Mouse (Mus musculus) left cerebral cortex, adult 8-10 months (tissue): ENCODE data around the gene Rhog. TPM values are rescaled to one million over a fixed set of nuclear protein-coding genes. Genes with fewer than 3 reads are reported as not detected.
"Not testable (repeated sequence)": the region's sequence is repeated elsewhere in the genome, so short reads cannot be mapped to it uniquely, and the experiment has no call there.

Experiments
- DNase-seq, 2 experiments: peaks; one replicate each; pipeline ENCODE4 v3.0.0; 2022; ENCODE audit warnings: low spot score in 2 of 2
- total RNA-seq, 4 experiments: library from RNA; stranded (reverse); gene quantifications; 2 replicates each; pipeline ENCODE4 v1.2.4; 2022

Rhog gene
- 10 to 100 TPM; 34.4 to 46.5 (median 39.2) TPM for total RNA-seq

DNA sequence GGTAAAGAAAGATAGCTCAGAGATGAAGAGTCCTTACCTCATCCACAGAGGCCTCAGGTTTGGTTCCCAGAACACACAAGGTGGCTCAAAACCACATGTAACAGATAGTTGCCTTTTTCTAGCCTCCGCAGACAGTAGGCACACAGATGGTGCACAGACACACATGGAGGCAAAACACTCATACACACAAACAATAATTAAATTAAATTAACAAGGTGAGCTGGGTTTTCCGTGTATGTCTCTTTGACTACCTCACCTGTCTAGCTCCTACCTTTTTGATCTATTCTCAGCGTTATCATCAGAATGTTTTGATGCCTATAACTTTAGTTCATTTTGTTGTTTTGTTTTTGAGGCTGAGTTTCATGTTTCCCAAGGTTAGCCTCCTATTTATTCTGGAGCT is at the start of gene Rhog:
TSS of gene Rhog (minus strand) at position 101 of the 400 bp plus-strand sequence.
- DNase-seq = no peak

- DNase-seq = no peak
These were observed 49.7 kb upstream of the Rhog start for GRCm38 (mm10) chr7:102305596-102305995.

GRCm38 (mm10) chr7:102302471-102302870 is 46.6 kb upstream of the Rhog start:
- DNase-seq = no peak

GRCm38 (mm10) chr7:102300761-102301160 is 44.9 kb upstream of the Rhog start:
- no peak for DNase-seq

DNA sequence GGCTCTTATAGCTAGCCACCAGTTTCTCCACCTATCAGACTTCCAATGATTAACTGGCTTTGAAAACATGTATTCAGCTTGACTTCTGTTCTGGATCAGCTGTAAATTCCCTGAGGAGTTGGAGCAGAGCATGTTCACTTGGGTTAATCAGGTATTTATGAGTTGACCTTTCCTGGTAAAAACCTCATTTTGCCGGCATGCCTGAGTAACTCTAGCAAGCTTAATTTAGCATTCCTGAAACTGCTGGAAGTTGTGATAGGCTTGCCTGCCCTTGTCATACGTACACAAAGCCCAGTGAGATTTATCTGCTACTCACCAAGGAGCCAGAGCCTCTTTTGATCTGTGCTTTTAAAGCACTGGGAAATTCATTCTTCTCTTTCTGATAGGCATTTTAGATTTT is 37.4 kb upstream of the Rhog start:
- no peak for DNase-seq

DNA sequence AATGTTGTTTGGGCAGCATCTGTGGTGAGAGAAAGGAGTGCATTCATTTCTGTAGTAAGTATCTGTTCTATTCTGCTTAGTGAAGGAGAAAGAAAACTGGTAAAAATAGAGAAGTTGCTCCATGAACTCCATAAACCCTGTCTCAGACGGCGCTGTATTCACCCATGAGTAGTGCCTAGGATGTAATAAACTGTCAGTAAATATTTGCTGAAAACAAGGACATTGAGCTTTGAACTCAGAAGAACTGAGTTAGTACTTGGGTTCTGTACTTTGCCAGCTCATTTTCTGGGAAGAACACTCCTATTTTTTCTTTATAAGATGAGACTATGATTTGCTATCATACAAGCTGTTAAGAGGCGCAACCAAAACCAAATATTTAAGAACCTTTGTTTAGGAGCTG is 36.4 kb upstream of the Rhog start:
- DNase-seq = no peak

GRCm38 (mm10) chr7:102289466-102289865 is 33.6 kb upstream of the Rhog start:
- no peak for DNase-seq

GRCm38 (mm10) chr7:102282261-102282660 is 26.4 kb upstream of the Rhog start:
- DNase-seq = no peak

DNA sequence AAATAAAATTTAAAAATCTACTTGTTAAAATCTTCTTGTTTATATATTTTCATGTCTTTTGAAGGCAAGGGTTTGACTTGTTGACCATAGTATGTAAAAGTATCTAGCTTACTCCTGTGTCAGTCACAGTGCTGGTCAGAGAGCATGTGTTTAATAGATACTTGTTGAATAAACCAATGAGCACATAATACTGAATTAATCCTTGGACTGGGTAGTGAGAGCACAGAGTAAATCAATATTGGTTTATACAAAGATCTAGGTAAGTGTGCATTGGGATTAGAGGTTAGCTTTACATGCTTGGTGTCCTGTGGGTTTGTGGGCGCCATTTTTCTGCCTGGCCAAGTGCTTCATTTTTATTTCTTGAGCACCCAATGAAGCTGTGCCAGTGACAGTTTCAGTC is 25.5 kb upstream of the Rhog start:
- no peak for DNase-seq

GRCm38 (mm10) chr7:102272422-102272948 is 16.6 kb upstream of the Rhog start:
- no peak for DNase-seq

DNA sequence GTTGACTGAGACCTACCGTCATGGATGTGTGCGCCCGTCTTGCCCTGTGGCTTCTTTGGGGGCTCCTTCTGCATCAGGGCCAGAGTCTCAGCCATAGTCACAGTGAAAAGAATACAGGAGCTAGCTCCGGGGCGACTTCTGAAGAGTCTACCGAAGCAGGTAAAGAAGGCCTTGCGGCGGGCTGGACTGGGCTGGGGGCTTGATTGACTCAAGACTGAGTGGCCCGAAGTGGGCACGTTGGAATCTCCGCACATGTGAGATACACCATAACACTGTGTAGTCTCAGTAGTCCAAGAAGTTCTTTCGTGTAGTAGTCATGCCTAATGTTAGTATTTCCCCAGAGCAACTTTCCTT is 12.5 kb upstream of the Rhog start:
- no peak for DNase-seq

GRCm38 (mm10) chr7:102267601-102268394 is 11.9 kb upstream of the Rhog start, which contains the start of gene Stim1:
TSS of gene Stim1 (plus strand) at chr7:102267806.
- DNase-seq = peak in 1 of 2 experiments; percentile 43

- peak; percentile 88 to 95 for DNase-seq
These were observed 11.3 kb upstream of the Rhog start for GRCm38 (mm10) chr7:102267113-102267579.

- DNase-seq = no peak
These were observed 10.7 kb upstream of the Rhog start for GRCm38 (mm10) chr7:102266401-102267042.

- DNase-seq = not testable (repeated sequence)
These were observed 10.2 kb upstream of the Rhog start for GRCm38 (mm10) chr7:102266021-102266400.

GRCm38 (mm10) chr7:102263020-102263419 is 7.2 kb upstream of the Rhog start:
- DNase-seq = no peak

- no peak for DNase-seq
These were observed 4.7 kb upstream of the Rhog start for GRCm38 (mm10) chr7:102260518-102260917.

DNA sequence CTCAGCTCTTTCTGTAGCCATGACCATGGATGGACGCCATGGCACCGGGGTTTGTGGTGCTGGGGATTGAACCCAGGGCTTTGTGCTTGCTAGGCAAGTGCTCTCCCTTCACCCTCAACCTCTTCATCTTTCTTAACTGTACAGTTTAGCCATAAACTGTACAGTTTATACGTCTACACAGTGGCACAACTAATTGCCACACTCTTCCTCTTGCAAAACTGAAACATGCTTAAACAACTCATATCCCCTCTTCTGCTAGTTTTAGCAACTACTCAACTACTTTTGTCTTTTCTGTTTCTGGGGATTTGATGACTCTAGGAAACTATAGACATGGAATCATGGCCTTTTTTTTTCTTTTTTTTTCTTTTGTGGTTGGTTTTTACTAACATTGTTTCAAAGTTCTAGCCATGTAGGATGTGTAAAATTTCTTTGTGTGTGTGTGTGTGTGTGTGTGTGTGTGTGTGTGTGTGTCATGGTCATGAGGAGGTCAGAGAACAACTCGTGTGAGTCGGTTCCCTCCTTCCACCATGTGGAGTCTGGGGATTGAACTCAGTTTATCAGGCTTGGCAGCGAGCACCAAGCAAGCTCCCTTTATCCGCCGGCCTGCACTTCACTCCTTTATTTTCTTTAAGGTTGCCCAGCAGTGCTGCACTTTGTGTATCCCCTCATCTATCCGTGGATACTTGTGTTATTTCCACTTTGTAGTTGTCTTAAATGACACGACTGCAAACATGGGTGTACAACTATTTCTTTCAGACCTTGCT is 4.0 kb upstream of the Rhog start:
- no peak for DNase-seq

GRCm38 (mm10) chr7:102258753-102259152 is 2.9 kb upstream of the Rhog start:
- DNase-seq = no peak

GRCm38 (mm10) chr7:102258189-102258588 is 2.3 kb upstream of the Rhog start:
- DNase-seq = peak; percentile 64 to 80

- no peak for DNase-seq
These were observed 782 bp upstream of the Rhog start for GRCm38 (mm10) chr7:102256636-102257035.

DNA sequence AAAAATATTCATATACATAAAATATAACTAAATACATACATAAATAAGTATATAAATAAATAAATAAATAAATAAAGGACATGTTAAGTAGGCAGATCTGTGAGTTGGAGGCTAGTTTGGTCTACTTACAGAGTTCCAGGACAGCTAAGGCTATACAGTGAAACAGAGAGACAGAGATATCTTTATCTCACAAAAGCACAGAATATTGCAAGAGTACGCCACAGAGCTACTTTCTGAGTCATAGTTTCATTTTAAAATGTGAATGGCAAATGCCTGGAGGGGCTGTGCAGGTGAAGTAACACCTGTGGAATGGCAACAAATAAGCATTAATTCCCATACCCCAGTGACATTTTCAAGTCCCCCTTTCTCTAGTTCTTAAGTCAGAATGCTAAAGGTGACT is 2.2 kb downstream of the Rhog start:
- no peak for DNase-seq
